Mouse (Mus musculus) myocyte (in vitro differentiated cells): ENCODE measurements around the gene Npepps.

Source experiments
- E2F4 ChIP-seq: IDR thresholded peaks from one replicate; pipeline ENCODE4 v1.6.1; 2011; ENCODE audit warnings: mild to moderate bottlenecking, control low read depth, moderate library complexity; ENCODE audit not compliant: insufficient read depth
- MAX ChIP-seq: IDR thresholded peaks from one replicate; pipeline ENCODE4 v1.6.1; 2011; ENCODE audit warnings: low read depth, mild to moderate bottlenecking, control low read depth
- POLR2A ChIP-seq: IDR thresholded peaks from one replicate; pipeline ENCODE4 v1.6.1; 2011; ENCODE audit warnings: low read depth, mild to moderate bottlenecking, control low read depth, moderate library complexity; ENCODE audit not compliant: insufficient read length
- POLR2AphosphoS2 ChIP-seq: IDR thresholded peaks from one replicate; pipeline ENCODE4 v1.6.1; 2011; ENCODE audit warnings: low read depth, control low read depth; ENCODE audit not compliant: insufficient read length
- REST ChIP-seq: IDR thresholded peaks from one replicate; pipeline ENCODE4 v1.6.1; 2011; ENCODE audit warnings: mild to moderate bottlenecking, control low read depth, moderate library complexity; ENCODE audit not compliant: insufficient read depth, insufficient read length
- SRF ChIP-seq: IDR thresholded peaks from one replicate; pipeline ENCODE4 v1.6.1; 2011; ENCODE audit warnings: low read depth; ENCODE audit not compliant: control insufficient read depth, insufficient read length
- TCF12 ChIP-seq: IDR thresholded peaks from one replicate; pipeline ENCODE4 v1.6.1; 2011; ENCODE audit warnings: mild to moderate bottlenecking, control low read depth; ENCODE audit not compliant: poor library complexity, insufficient read depth, severe bottlenecking

- TF ChIP-seq POLR2AphosphoS2 (no peak), E2F4 (no peak), MAX (no peak), POLR2A (no peak), SRF (no peak), TCF12 (no peak), REST (no peak)
These were observed 21.9 kb upstream of the Npepps start for GRCm38 (mm10) chr11:97302231-97302781.
